Mouse (Mus musculus) liver, postnatal 0 days (tissue): Measurements from ENCODE around the gene Chst11. TPM values are rescaled to one million over a fixed set of nuclear protein-coding genes. Genes with fewer than 3 reads are reported as not detected.

Source experiments
- ATAC-seq: fragments of 200-750 bp; cut with Nextera tagmentation; 2 replicates; pipeline ENCODE4 v1.8.0; 2017; ENCODE audit warnings: mild to moderate bottlenecking, moderate library complexity
- DNase-seq: peaks from one replicate; pipeline ENCODE4 v3.0.0-alpha.2; 2016
- H3K27ac ChIP-seq: fragments of 300-500 bp; sonication (generic); 2 replicates; pipeline ENCODE4 v1.5.1; 2014; ENCODE audit warnings: antibody characterized with exemption, moderate library complexity, mild to moderate bottlenecking, low read depth
- H3K27me3 ChIP-seq: fragments of 300-500 bp; sonication (generic); 2 replicates; pipeline ENCODE4 v1.6.1; 2014; ENCODE audit warnings: low read length, control low read depth, mixed read lengths; ENCODE audit not compliant: insufficient read depth
- H3K36me3 ChIP-seq: fragments of 300-500 bp; sonication (generic); replicated peaks from 2 replicates; pipeline ENCODE4 v1.6.1; 2014; ENCODE audit warnings: mild to moderate bottlenecking, control low read depth, low read length, moderate library complexity, mixed read lengths; ENCODE audit not compliant: insufficient read depth
- H3K4me1 ChIP-seq: fragments of 300-500 bp; sonication (generic); 2 replicates; pipeline ENCODE4 v1.6.1; 2014; ENCODE audit warnings: antibody characterized with exemption, mild to moderate bottlenecking, control low read depth; ENCODE audit not compliant: insufficient read depth
- H3K4me2 ChIP-seq: fragments of 300-500 bp; sonication (generic); 2 replicates; pipeline ENCODE4 v1.6.1; 2014; ENCODE audit warnings: low read depth, mild to moderate bottlenecking, low read length, moderate library complexity, mixed read lengths
- H3K4me3 ChIP-seq: fragments of 300-500 bp; sonication (generic); 2 replicates; pipeline ENCODE4 v1.5.1; 2014; ENCODE audit warnings: low read depth, low read length
- H3K9ac ChIP-seq: fragments of 300-500 bp; sonication (generic); replicated peaks from 2 replicates; pipeline ENCODE4 v1.6.1; 2014; ENCODE audit warnings: mild to moderate bottlenecking, moderate library complexity
- H3K9me3 ChIP-seq: fragments of 300-500 bp; sonication (generic); 2 replicates; pipeline ENCODE4 v1.6.1; 2016; ENCODE audit warnings: mild to moderate bottlenecking, control low read depth, low read length, mixed read lengths
- CTCF ChIP-seq: sonication (generic); IDR thresholded peaks from 2 replicates; pipeline ENCODE4 v1.5.1; 2016; ENCODE audit warnings: antibody characterized with exemption, low read depth
- EP300 ChIP-seq: IDR thresholded peaks from 2 replicates; pipeline ENCODE4 v1.6.1; 2016; ENCODE audit warnings: antibody characterized with exemption, low read depth, mild to moderate bottlenecking
- whole genome bisulfite sequencing: fragments of 180-500 bp; shearing (Covaris S2); extraction: QIAGEN DNeasy Blood & Tissue Kit; methylation state at CpG from one replicate; pipeline ENCODE4 v1.1.7; 2014; ENCODE audit not compliant: insufficient replicate concordance; 5-methylcytosine and 5-hydroxymethylcytosine counted together
- polyA plus RNA-seq: library from polyadenylated mRNA; unstranded; fragments of >200 nt; fragmentation: Nextera tagmentation; extraction: Ambion mirVana; gene quantifications from 2 replicates; pipeline ENCODE4 v1.2.1, GENCODE M21; 2015

Gene Chst11
- polyA plus RNA-seq, 1 experiment from 2014 or later = 0.40 TPM

DNA sequence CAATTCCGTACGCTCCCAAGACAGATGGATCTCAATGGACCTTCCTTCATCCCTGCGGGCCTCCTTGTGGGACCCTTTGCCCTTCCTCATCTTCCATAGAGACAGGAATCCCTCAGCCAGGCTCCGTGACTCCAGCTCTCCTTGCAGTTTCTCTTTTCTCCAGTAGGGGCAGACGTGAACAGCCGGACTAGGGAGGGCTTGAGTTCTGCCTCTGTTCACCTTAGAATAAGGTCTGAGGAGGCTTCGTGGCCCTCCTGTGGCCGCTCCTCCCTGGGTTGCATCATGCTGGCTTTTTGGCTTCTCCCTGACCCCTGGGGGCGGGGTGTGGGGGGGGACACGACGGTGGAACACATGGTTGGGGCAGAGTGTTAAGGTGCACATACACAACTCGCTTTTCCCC, 234.4 kb downstream of the Chst11 start:
- H3K9ac ChIP-seq = no peak overlapping the region
- H3K4me3 ChIP-seq = no peak overlapping the region
- H3K36me3 ChIP-seq = no peaks in the 10 kb centered on the region
- TF ChIP-seq CTCF = peak; percentile 81
- no peak for TF ChIP-seq EP300
- no peaks in the 10 kb centered on the region for H3K9me3 ChIP-seq
- no peak overlapping the region for H3K4me2 ChIP-seq
- DNase-seq (peak; percentile 55), ATAC-seq (no peak)
- 29% methylated on average over 12 of the region's 12 CpGs for WGBS
- no peak overlapping the region for H3K27ac ChIP-seq
- H3K27me3 ChIP-seq = no peaks in the 10 kb centered on the region
- no peaks in the 10 kb centered on the region for H3K4me1 ChIP-seq

DNA sequence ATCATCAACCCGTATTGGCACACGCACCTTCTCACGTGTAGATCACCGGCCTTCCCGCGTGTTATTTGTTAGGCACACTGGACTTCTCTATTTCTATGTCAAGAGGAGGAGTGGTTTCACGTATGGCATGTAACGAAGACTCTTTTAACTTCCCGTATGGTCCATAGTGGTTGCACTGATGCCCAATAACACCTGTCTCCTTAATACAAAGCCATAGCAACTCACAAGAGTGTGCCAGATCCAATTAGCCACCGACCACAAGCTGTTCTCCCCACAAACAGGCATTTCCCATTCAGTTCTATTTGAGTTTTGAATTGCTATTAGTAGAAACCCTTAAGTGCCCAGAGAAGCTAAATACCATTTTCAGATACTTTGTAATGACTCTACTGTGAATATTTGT, 234.9 kb downstream of the Chst11 start:
- no peak for ATAC-seq
- WGBS = 71% methylated on average over 10 of the region's 10 CpGs
- Histone ChIP-seq H3K4me3 (no peak overlapping the region), H3K36me3 (no peaks in the 10 kb centered on the region), H3K27me3 (no peaks in the 10 kb centered on the region), H3K4me2 (no peak overlapping the region), H3K9me3 (no peaks in the 10 kb centered on the region), H3K4me1 (no peaks in the 10 kb centered on the region), H3K27ac (no peak overlapping the region), H3K9ac (no peak overlapping the region)
- no peak for DNase-seq
- TF ChIP-seq CTCF = no peak
- no peak for TF ChIP-seq EP300

DNA sequence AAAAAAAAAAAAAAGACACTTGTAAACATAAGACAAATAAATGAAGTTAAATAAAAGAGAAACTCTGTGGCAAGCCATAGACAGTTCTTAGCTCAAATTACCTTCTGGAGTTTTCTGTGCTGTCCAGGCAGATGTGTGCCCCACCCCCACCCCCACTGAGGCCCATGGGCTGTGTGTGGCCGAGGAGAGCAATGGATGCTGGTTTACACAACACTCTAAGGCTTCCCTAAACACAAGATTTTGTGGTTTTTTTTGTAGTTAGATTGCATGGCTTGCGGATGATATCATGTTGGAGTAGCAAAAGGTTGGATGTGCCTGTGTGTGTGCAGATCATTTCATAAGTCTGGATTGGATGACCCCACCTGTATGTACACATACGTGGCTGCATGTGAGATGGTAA, 235.5 kb downstream of the Chst11 start:
- no peak for ATAC-seq
- Histone ChIP-seq H3K27ac (no peak overlapping the region), H3K9me3 (no peaks in the 10 kb centered on the region), H3K27me3 (no peaks in the 10 kb centered on the region), H3K9ac (no peak overlapping the region), H3K4me2 (no peak overlapping the region), H3K4me3 (no peak overlapping the region), H3K4me1 (no peaks in the 10 kb centered on the region), H3K36me3 (no peaks in the 10 kb centered on the region)
- no peak for TF ChIP-seq CTCF
- 53% methylated on average over 3 of the region's 3 CpGs for WGBS
- DNase-seq = no peak

DNA sequence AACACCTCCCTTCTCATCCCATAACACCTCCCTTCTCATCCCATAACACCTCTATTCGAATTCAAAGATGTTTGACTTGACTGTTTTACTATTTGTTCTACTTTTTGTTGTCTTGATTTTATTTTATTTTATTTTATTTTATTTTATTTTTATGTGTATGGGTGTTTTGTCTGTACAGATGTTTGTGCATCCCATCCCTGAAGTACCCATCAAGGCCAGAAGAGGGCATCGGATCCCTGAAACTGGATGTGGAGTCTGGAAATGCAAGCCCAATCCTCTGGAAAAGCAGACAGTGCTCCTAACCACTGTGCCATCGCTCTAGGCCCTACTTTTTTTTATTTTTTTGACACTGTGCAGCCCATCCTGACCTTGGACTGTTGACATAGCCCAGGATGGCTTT, 239.7 kb downstream of the Chst11 start:
- DNase-seq (peak; percentile 45), ATAC-seq (no peak)
- no peak overlapping the region for H3K9ac ChIP-seq
- H3K9me3 ChIP-seq = no peaks in the 10 kb centered on the region
- H3K27ac ChIP-seq = no peak overlapping the region
- no peak for TF ChIP-seq EP300
- peak; percentile 67 for TF ChIP-seq CTCF
- no peaks in the 10 kb centered on the region for H3K4me1 ChIP-seq
- no peaks in the 10 kb centered on the region for H3K36me3 ChIP-seq
- 49% methylated on average over 3 of the region's 3 CpGs for WGBS
- no peak overlapping the region for H3K4me2 ChIP-seq
- no peaks in the 10 kb centered on the region for H3K27me3 ChIP-seq
- no peak overlapping the region for H3K4me3 ChIP-seq

DNA sequence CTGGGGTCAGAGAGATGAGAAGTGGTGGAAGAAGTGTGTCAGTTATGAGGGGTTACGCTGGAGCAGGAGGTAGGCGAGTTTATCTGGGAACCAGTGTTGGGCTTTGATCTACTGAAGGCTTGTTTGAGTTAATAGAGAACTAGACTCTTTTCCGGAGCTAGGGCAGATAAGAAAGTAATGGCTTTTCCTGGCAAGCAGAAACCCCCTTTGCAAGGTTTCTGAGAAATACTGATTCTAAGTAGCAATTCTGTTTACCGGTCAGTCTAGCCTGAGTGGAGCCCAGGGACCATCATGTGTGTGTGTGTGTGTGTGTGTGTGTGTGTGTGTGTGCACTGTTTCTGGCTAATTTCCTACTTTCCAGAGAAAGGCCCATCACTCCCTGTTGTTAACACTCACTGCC, 243.3 kb downstream of the Chst11 start:
- ATAC-seq (no peak), DNase-seq (no peak)
- H3K4me2 ChIP-seq = no peak overlapping the region
- no peaks in the 10 kb centered on the region for H3K36me3 ChIP-seq
- WGBS = 42% methylated on average over 4 of the region's 4 CpGs
- H3K4me3 ChIP-seq = no peak overlapping the region
- no peak for TF ChIP-seq EP300
- no peak for TF ChIP-seq CTCF
- no peaks in the 10 kb centered on the region for H3K27me3 ChIP-seq
- no peaks in the 10 kb centered on the region for H3K4me1 ChIP-seq
- no peak overlapping the region for H3K27ac ChIP-seq
- H3K9ac ChIP-seq = no peak overlapping the region
- H3K9me3 ChIP-seq = no peaks in the 10 kb centered on the region

DNA sequence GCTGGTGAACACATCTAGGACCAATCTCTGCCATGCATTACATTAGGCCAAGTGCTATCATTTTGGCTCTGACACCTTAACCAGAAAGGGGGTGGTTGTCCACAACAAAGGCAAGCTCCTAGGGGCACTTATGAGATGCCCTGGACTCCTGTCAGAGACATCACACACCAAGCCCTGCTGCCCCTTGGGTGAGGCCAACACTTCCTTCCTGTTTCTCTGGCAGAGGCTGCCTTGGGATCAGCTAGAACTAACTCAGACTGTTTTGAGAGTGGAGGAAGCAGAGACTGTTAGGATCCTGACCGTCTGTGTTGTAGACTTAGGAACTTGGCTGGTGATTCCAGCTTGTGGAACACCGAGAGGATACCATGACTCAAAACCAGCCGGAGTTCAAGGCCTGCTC, 248.7 kb downstream of the Chst11 start:
- Histone ChIP-seq H3K27me3 (no peaks in the 10 kb centered on the region), H3K4me1 (peaks cover 3% of the 10 kb centered on the region; the same call in 1 of the 2 replicates), H3K27ac (no peak overlapping the region), H3K36me3 (no peaks in the 10 kb centered on the region), H3K4me3 (no peak overlapping the region), H3K4me2 (no peak overlapping the region), H3K9me3 (no peaks in the 10 kb centered on the region), H3K9ac (no peak overlapping the region)
- ATAC-seq (no peak), DNase-seq (no peak)
- TF ChIP-seq EP300 = no peak
- TF ChIP-seq CTCF = no peak
- WGBS = 33% methylated on average over 3 of the region's 3 CpGs

DNA sequence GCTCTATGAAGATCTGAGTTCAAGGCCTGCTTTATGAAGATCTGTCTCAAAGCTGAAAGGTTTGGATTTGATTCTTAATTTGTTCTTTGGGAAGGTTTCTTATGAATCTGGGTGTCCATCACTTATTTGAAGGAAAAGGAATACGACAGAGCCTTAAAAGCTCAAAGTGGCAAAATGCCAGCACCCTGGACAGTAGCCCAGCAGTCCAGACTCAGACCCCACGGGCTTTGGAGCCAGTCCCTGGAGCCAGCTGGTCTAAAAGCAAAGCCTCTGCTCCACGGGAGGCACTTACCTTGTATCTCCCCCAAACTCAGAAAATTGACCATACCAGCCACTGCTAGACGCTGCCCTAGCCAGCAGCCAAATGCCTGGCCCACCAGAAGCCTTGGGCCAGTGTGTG, 249.1 kb downstream of the Chst11 start:
- no peak overlapping the region for H3K27ac ChIP-seq
- TF ChIP-seq EP300 (no peak), CTCF (no peak)
- no peak overlapping the region for H3K4me2 ChIP-seq
- ATAC-seq (no peak), DNase-seq (no peak)
- 48% methylated on average over 4 of the region's 4 CpGs for WGBS
- no peaks in the 10 kb centered on the region for H3K36me3 ChIP-seq
- H3K27me3 ChIP-seq = no peaks in the 10 kb centered on the region
- no peak overlapping the region for H3K9ac ChIP-seq
- H3K4me3 ChIP-seq = no peak overlapping the region
- peaks cover 3% of the 10 kb centered on the region; the same call in 1 of the 2 replicates for H3K4me1 ChIP-seq
- no peaks in the 10 kb centered on the region for H3K9me3 ChIP-seq
